Mouse (Mus musculus) ES-E14 (cell line): ENCODE data around the gene Foxp1.

Experiments used
- CHD2 ChIP-seq: IDR thresholded peaks from 2 replicates; pipeline ENCODE4 v1.6.1; 2014; ENCODE audit warnings: mild to moderate bottlenecking, low read depth, low read length, inconsistent platforms
- HCFC1 ChIP-seq: IDR thresholded peaks from 2 replicates; pipeline ENCODE4 v1.6.1; 2012; ENCODE audit warnings: low read length, inconsistent platforms, borderline replicate concordance; ENCODE audit not compliant: insufficient read depth
- MAFK ChIP-seq: IDR thresholded peaks from 2 replicates; pipeline ENCODE4 v1.6.1; 2014; ENCODE audit warnings: mild to moderate bottlenecking, low read depth, low read length, inconsistent platforms; ENCODE audit not compliant: insufficient read depth
- ZC3H11A ChIP-seq: IDR thresholded peaks from 2 replicates; pipeline ENCODE4 v1.6.1; 2012; ENCODE audit warnings: low read depth, mild to moderate bottlenecking, inconsistent platforms, low read length, borderline replicate concordance
- ZNF384 ChIP-seq: IDR thresholded peaks from 2 replicates; pipeline ENCODE4 v1.6.1; 2012; ENCODE audit warnings: low read depth, low read length, inconsistent platforms

DNA sequence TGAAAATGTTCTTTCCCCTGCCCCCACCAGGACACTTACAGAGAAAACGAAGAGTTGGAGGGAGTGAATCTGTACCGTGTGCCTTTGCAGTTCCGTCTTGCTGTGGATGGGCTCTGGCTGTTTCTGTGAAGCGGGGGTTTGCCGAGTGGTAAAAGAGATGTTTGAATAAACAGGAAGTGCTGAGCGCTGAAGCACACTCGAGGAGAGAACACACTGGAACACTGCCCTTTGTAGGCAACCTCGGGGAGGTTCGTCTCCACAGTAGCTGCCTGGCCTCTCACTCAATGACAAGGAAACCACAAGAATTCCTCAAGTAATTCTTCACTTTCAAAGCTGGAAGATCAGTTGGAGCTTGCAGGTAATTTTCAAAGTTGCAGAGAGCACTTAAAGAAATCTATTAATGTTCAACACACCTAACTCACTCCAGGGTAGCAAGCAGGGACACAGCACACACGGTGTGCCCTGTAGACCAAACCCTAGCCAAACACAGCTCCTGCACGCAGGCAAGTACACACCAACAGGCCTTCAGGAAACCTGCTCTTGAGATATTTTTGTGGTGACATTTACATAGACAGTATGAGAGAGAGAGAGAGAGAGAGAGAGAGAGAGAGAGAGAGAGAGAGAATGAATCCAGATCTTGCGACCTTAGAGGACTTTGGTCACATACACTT lies 426.3 kb downstream of the Foxp1 start:
- TF ChIP-seq ZC3H11A (no peak), CHD2 (no peak), ZNF384 (no peak), HCFC1 (no peak), MAFK (no peak)
